Mouse (Mus musculus) cerebellum, adult 11-12 months (tissue): ENCODE data around the gene Ak2.
A peak's percentile ranks its signal among the peaks of the same experiment; 100 is the strongest.

Source experiments
- DNase-seq: peaks from one replicate; pipeline ENCODE4 v3.0.0; 2022

Ak2 gene

DNA sequence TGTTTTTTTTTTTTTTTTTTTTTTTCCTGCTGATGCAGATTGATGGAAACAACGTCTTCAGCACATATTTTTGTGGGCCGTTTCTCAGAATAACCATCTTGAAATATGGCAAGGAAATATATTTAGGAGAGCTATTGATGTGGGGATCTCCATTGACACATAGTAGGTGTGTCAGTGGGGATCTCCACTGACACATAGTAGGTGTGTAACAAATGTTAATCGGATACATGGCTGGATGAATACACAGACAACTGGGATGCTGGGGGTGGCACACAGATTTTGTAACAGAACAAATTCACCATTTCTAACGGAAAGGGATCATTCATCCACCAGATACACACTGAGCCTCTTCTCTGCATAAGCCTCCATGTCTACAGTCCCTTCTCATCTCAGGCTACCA lies 58.6 kb downstream of the Ak2 start:
- DNase-seq = no peak

GRCm38 (mm10) chr4:129050901-129051417 lies 59.2 kb downstream of the Ak2 start:
- no peak for DNase-seq

GRCm38 (mm10) chr4:129051461-129052183 lies 59.9 kb downstream of the Ak2 start:
- DNase-seq = no peak

DNA sequence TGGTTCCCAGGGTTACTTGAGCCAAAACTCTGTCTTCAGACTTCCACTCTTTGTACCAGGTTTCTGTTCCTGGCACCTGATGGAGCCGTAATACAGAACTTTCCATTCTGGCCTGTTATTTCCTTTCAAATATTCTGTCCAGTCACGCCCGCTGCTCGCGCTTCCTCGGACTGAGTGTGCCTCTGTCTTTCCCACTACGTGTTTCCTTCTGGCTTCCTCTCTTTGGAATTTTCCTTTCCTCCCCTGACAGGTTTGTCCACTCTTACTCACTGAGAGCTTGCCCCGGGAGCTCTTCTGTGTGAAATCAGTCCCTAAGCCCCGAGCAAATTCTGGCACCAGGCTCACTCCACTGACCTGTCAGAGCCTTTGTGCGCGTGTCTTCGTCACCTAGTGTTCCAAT lies 63.0 kb downstream of the Ak2 start:
- DNase-seq = no peak

DNA sequence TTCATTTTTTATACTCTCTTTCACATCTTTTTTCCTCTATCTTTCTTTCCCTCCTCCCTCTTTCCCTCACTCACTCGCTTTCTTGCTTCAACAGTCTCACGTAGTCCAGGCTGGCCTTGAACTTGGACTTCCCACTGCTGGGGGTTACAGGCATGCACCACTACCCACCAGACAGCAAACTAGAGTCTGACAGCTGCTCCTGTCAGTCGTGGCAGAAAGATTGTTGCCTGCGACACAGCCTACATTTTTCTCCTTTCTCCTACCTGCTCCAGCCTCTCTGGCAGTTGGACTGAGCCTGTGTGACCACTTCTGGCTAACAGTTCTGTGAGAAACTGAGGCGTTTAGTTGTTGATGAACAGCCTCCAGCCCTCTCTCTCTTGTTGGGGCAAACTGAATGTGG lies 63.8 kb downstream of the Ak2 start:
- DNase-seq = no peak

DNA sequence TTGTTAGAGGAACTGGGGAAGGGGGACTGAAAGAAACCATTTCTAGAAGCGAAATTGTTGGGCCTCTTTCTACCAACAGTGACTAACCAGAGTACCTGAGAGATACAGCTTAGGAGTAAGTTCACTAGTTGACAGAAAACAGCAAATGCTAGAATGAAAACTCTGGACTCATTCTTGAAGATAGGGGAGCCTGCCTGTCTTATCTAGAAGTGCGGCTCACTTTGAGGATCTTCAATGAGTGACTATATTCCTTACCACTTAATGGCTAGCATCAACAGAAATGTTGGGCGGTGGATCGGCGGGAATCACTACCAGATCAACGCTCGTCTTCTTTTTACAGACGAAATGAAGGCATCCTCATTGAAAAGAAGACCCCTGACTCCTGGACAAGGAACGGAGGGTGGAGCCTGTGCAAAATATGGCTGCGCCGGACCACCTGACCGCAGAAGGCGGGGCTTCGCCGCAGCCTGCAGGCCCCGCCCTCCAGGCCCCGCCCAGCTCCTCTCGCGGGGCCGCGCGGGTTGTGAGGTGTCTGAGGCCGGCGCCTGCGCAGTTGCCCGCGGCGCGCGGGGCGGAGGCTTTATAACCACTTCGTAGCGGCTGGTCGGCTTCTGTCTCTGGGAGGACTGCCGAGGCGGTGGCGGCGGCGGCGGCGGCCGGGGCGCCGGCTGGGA lies 65.9 kb downstream of the Ak2 start:
- DNase-seq = peak; percentile 97

- DNase-seq = peak; percentile 77
Observed at GRCm38 (mm10) chr4:129058207-129059092, 66.7 kb downstream of the Ak2 start, which contains the start of gene Rnf19b. Rnf19b (plus strand) TSS chr4:129058271.

GRCm38 (mm10) chr4:129059125-129059551 lies 67.4 kb downstream of the Ak2 start:
- DNase-seq = no peak

GRCm38 (mm10) chr4:129059922-129060321 lies 68.2 kb downstream of the Ak2 start:
- DNase-seq = no peak
